Mouse (Mus musculus): Measurements from ENCODE around the gene Csnk1g2.
A peak's percentile ranks its signal among the peaks of the same experiment; 100 is the strongest.

Gene Csnk1g2

GRCm38 (mm10) chr10:80665459-80665858 is 42.8 kb downstream of the Csnk1g2 start:
- DNase-seq: peak in 1 of 2 experiments; percentile 57

GRCm38 (mm10) chr10:80665981-80666733 is 43.5 kb downstream of the Csnk1g2 start:
- DNase-seq: no peak

- DNase-seq: no peak
These were observed 44.3 kb downstream of the Csnk1g2 start for GRCm38 (mm10) chr10:80666837-80667412.

GRCm38 (mm10) chr10:80668614-80669013 is 46.0 kb downstream of the Csnk1g2 start:
- peak; percentile 68 to 80 for DNase-seq

DNA sequence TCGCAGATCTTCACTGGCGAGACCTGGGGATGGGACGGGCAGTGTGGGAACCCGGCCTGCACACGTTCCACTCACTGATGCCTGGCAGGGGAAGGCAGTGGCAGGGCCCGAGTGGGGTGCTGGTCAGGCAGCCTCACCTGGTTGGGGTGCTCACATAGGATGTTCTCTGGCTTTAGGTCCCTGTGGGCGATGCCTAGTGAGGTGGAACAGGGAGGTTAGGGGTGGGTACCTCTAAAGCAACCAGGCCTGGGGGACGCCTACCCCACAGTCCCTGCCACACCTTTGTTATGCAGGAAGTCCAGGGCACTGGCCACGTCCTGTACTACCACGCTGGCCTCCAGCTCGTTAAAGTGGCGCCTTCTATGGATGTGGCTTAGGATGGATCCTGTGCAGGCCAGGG is 46.4 kb downstream of the Csnk1g2 start:
- DNase-seq: no peak

- peak; percentile 83 to 90 for DNase-seq
These were observed 47.3 kb downstream of the Csnk1g2 start for GRCm38 (mm10) chr10:80669737-80670485.

GRCm38 (mm10) chr10:80670531-80670930 is 47.9 kb downstream of the Csnk1g2 start:
- peak in 1 of 2 experiments; percentile 51 for DNase-seq

GRCm38 (mm10) chr10:80671251-80671650 is 48.6 kb downstream of the Csnk1g2 start:
- DNase-seq: no peak

DNA sequence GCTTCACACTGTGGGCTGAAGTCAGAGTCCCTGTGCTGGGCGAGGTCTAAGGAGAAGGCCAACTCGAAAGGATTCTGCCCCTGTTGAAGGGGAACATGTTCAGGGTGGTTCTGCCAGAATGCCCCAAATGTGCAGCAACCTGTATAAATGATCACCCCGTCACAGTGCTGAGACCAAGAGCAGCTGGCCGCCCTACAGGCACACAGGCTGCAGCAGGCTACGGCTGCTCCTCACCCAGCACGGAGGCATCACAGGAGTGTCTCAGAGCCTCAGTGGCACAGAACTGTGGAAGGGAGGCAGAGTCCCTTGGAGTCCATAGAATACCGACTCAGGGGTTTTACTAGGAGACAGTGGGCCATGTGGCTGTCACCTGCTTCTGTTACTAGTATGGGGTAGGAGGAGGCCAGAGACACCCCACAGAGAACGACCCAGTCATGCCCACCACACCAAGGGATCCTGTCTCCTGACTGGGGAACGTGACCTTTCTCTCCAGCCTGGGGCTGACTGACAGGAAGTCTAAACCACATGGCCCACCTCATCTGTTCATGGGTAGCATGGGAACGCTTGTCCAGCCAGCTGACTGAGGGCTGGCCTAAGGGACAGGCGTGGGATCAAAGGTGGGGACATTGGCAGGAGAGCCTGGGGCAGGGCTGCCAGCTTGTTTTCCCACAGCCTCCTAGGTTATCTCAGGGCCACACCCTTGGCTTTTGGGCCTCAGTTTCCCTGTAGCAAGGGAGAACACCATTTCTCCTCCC is 49.5 kb downstream of the Csnk1g2 start:
- DNase-seq: peak in 1 of 2 experiments; percentile 52

- DNase-seq: no peak
These were observed 51.1 kb downstream of the Csnk1g2 start for GRCm38 (mm10) chr10:80673690-80674089.

GRCm38 (mm10) chr10:80674161-80674711 is 51.6 kb downstream of the Csnk1g2 start:
- DNase-seq: peak; percentile 56 to 66

GRCm38 (mm10) chr10:80674851-80675404 is 52.3 kb downstream of the Csnk1g2 start:
- peak in 1 of 2 experiments; percentile 56 for DNase-seq

- DNase-seq: peak in 1 of 2 experiments; percentile 47
These were observed 53.0 kb downstream of the Csnk1g2 start for GRCm38 (mm10) chr10:80675405-80676197.

DNA sequence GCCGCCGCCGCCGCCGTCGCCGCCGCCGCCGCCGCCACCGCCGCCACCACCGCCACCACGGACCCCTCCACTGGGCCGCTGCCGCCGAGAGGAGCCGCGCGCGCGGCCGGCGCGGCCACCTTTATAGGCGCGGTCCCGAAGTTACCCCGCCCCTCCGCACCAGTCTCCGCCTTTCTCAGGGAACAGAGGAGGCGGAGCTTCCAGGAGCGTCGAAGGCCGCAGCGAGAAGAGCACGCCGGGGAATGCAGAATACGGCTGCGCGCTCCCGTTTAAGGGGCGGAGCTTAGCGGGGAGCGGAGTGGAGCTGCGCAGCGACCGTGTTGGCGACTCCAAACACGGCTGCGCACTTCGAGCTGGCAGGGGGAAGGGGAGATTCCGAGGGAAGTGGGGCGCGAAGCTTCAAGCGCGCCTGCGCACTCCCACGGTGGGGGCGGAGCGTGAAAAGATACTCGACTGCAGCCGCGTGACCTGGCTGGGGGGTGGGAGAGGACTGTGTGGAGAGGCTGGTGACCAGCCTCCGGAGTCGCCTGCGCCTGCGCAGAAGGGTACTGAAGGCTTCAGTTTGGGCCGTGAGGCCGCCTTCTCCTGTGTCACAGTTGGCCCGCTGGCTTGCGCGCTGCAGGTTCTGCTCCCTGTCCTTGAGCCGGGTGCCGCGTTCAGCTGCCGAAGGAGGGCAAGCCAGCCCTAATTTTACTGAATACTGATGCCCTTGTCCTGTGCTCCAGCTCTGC is 53.7 kb downstream of the Csnk1g2 start:
- peak; percentile 100 for DNase-seq

GRCm38 (mm10) chr10:80677128-80677875 is 54.7 kb downstream of the Csnk1g2 start:
- DNase-seq: no peak

GRCm38 (mm10) chr10:80677942-80678436 is 55.4 kb downstream of the Csnk1g2 start, which contains the start of gene Mknk2:
Gene Mknk2, minus strand, starts transcription at chr10:80678112.
- peak; percentile 90 to 94 for DNase-seq

DNA sequence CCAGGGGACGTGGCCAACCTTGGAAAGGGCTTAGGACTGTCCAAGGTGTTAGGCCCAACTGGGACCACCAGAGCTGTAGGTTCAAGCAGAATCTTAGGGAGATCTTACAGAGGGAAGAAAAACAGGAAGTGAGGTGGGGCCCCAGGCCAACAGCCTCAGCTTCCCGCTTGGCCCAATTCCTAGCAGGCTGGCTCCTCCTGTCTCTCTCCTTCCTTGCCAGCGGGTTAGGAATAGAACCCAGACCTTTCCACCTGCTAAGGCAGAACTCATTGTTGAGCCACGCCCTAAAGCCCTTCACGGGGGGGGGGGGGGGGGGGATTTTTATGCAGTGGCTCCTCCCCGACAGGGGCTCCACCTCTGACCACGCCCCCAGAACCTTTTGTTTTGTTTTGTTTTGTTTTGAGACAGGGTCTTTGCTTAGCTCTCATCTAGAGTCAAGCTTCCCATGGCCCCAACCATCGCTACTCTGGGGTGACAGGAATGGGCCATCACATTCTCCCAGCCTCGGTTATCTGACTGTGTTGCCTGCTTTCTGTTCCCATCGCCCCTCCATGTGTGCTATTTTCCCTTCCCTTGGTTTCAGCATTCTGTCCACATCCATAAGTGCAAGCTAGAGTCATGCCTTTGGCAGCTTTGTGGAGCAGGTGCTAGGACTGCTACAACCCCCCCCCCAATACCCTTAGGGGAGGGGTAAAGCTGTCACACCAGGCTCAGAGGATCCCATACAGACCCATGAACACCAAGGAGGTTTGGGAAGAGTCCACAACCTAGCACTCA is 56.2 kb downstream of the Csnk1g2 start:
- DNase-seq: peak in 1 of 2 experiments; percentile 65

DNA sequence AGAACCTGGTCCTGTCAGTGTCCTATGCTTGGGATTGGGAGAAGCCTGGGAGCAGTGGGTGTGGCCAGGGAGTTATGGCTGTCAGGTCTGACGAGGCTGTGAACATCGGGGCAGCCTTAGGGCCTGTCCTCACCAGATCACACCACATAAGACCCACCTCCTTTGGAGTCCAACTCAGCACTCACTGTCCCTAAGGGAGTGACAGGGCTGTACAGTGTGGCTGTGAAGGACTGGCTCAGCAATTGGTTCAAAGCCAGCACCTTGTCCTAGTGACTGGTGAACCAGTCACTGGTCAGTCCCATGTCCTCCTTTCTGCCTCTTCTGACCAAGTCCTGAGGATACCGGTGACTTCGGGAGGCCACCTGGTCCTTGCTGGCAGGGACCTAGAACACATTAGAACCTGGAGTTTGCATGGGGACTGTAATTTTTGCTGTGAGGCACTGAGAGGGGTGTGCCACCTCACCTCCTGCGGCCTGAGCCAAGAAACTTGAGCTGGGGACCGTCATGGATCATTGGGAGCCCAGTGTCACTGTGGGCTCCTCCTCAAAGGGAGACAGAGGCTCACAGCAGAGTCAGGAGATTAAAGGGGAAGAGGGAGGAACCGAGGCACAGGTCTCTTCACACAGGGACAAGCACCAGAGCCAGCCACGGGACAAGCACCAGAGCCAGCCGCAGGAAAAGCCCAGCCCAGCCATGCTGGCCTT is 57.1 kb downstream of the Csnk1g2 start:
- DNase-seq: no peak
